Mouse (Mus musculus): ENCODE measurements around the gene Pigh.

- TF ChIP-seq CTCF (IDR thresholded peaks at IDR 0.05; ENCODE audit: low read depth, low read length) (no peak), POLR2A (IDR thresholded peaks at IDR 0.05; ENCODE audit: insufficient read depth, low read length) (no peak), EP300 (IDR thresholded peaks at IDR 0.05; ENCODE audit: insufficient read depth, low read depth, low read length) (no peak)
Observed at GRCm38 (mm10) chr12:79047203-79047602, 42.2 kb downstream of the Pigh start.
